Mouse (Mus musculus) brain, embryonic 14.5 days (tissue): ENCODE data around the gene Tex47. TPM values are rescaled to one million over a fixed set of nuclear protein-coding genes. Genes with fewer than 3 reads are reported as not detected.

ENCODE experiments used
- DNase-seq: peaks from one replicate; pipeline ENCODE4 v3.0.0-alpha.2; 2011; ENCODE audit warnings: low read depth
- CTCF ChIP-seq: fragments of 200-500 bp; IDR thresholded peaks from 2 replicates; pipeline ENCODE4 v1.5.1; 2012; ENCODE audit warnings: inconsistent platforms, mild to moderate bottlenecking, moderate library complexity, borderline replicate concordance; ENCODE audit not compliant: insufficient read depth, insufficient read length; ENCODE audit errors: extremely low read depth
- POLR2A ChIP-seq: fragments of 200-500 bp; IDR thresholded peaks from 2 replicates; pipeline ENCODE4 v1.6.1; 2012; ENCODE audit warnings: mild to moderate bottlenecking, inconsistent platforms, borderline replicate concordance; ENCODE audit not compliant: poor library complexity, insufficient read depth, insufficient read length, severe bottlenecking; ENCODE audit errors: extremely low read depth
- polyA plus RNA-seq: library from polyadenylated mRNA; depleted of rRNA; stranded (reverse); fragments of >200 nt; gene quantifications from 2 replicates; pipeline ENCODE4 v1.2.3, GENCODE M21; 2012; rRNA removed

Gene Tex47
- polyA plus RNA-seq = not detected in 2 replicates

DNA sequence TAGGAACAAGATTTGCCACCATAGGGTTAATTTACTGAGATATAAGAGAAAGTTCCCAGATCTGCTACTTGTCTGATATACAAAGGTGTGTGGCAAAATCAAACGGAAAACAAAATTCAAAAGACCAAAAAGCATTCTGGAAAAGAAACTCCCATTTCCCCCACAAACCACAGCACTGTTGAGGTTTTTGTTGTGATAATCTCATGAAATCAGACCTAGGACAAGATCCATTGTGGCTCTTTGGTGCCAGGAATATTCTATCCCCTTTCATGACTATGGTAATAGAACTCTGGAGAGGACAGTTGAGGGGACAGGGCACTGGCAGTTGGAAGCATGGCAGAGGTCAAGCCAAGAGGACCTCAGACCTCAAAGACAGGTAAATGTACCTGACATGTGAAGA is at the start of gene Tex47:
TSS of gene Tex47 (plus strand) at position 301 of the 400 bp plus-strand sequence.
- TF ChIP-seq CTCF (no peak), POLR2A (no peak)
- DNase-seq = no peak

DNA sequence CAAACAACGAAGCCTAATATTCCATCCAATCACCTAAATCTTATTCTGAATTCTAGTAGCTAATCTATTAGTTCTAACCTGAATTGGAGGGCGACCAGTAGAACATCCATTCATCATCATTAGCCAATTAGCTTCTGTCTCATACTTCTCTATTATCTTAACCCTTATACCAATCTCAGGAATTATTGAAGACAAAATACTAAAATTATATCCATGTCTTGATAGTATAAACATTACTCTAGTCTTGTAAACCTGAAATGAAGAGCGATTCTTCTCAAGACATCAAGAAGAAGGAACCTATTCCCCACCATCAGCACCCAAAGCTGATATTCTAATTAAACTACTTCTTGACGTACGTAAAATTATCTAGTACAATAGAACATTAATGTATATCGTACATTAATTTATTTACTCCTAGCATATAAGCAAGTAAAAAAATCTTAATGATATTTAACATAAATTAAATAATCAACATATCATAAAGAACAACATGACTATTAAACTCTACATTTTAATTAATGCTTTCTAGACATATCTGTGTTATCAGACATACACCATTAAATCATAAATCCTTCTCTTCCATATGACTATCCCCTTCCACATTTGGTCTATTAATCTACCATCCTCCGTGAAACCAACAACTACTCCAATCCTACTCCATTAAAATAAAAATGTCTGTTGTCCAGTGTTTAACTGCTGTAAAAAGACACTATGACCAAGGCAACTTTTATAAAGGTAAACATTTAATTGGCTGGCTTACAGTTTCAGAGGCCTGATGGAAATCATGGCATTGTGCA is 27.1 kb upstream of the Tex47 start:
- TF ChIP-seq CTCF = no peak
- TF ChIP-seq POLR2A = no peak
- DNase-seq = no peak

DNA sequence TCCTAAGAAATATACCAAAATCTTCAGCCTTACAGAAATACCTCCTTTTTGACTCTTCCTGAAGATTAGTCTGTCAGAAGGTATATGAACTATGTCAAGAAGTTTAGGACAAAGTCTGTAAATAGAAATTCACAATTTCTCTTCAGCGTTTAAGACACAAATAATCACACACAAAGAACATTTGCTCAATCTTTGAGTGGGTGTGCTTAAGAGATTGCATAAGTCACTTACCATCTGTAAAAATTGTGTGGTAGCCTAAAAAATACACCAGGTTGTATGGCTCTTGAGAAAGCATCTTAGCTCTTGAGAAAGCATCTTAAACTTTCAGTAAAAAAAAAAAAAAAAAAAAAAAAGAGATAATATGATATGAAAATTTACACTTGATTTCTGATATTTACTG is 19.6 kb upstream of the Tex47 start:
- no peak for TF ChIP-seq CTCF
- no peak for TF ChIP-seq POLR2A

DNA sequence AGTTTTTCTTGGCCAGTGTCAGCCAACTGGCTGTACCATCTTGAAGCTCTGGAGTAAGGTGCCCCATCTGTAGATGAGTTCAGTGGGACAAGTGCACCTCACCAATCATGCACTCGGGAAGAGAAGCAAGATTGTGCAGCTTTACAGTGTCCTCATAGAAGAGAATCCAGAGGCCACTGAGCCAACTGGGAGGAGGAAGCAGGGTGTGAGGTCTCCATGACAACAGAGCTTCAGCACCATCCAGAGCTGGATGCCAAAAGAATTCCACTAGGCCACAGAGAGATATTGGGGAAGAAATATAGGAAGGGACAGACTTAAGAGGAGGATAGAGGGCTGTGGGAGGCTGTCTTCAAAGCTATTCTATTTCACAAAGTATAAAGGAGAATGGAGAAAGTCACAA is 950 bp upstream of the Tex47 start:
- DNase-seq = peak; percentile 23
- TF ChIP-seq POLR2A (no peak), CTCF (no peak)

More for the DNA sequence above, 19.6 kb upstream of the Tex47 start:
- DNase-seq = no peak

DNA sequence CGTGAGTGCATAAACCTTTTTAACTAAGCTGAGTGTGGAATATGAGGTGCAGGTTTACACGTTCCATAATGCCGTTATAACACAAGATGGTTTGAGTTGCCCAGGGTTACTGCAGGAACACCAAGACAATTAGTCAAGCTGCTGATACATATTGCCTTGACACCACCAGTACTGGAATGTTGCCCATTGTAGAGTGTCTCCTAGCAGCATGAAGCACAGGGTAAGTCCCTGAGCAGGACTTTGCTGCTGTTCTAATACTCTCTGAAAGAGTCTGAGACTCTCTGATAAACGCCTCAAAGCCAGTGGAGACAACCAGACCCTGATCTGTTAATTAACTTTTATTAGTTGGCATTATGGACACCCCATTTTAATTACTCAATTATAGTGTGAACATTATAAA is 21.7 kb downstream of the Tex47 start:
- DNase-seq = peak; percentile 36

DNA sequence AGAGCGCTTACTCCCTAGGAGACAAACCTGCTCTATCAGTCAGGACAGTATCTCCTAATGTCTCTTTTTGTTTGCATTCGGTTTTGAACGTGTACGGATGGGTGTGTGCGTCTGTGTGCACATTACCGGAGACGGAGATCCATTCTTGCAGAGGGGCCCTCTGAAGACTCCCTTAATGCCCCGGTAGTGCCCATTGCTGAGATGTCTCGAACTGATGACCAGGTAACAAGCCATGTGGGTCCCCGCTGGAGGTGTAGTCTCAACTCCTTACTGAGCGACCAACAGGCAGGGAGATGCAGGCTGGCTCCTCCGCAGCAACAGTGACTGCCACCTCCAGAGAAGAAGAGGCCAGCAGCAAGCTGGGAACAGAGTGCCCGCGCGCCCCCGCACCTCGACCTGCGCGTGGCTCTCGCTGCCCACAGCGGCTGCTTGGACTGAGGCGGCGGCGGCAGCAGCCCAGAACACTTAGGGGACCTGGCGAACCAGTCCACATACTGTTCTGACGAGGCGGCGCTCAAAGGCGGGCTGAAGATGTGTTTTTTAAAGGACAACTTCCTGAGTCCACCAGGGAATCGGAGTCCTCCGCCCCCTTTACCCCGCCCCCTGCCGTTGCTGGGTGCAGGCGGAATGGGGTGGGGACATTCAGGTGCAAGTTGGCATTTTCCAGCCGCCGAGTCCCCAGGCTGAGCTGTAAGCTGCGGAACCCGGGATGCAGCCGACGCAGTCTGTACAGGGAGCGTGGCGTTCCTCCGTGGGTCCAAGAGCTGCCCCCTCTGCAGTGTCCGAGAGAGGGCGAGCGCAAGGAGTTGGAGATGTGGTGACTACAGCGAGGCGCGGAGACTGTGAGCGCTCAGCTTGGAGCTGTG is 40.5 kb downstream of the Tex47 start, which contains the start of gene Zfp804b:
TSS of gene Zfp804b (minus strand) at position 612 of the 866 bp plus-strand sequence.
- TF ChIP-seq CTCF (peak; percentile 30; the same call in 1 of the 2 replicates), POLR2A (no peak)
- peak; percentile 76 for DNase-seq

More for the DNA sequence above, 21.7 kb downstream of the Tex47 start:
- TF ChIP-seq POLR2A (no peak), CTCF (no peak)

DNA sequence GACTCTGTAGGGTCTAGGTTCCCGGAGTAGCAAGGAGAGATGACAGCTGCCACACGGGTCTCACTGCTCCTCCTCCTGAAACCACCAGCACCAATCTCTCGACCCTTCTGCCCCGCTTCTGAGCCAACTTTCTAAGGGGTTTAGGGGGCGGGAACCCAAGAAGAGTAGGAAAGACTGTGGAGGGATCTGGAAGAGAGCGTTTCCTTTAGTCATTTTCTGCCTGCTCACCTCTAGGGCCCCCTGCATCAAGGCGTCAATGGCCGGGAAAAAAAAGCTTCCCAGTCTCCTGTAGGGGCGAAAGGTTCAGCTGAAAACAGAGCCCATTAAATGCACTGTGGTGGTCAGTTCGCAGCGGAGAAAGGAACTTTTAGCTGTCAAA is 41.1 kb downstream of the Tex47 start:
- TF ChIP-seq POLR2A (no peak), CTCF (no peak)
- DNase-seq = no peak

Other genes starting within 250 kb of the Tex47 start
- 0.26 and 0.66 TPM in 2 replicates for gene Zfp804b, start 40.6 kb downstream of the Tex47 start, polyA plus RNA-seq